Mouse (Mus musculus): ENCODE measurements around the gene Tsnax.

The Tsnax gene

GRCm38 (mm10) chr8:125077326-125077725 is 64.5 kb downstream of the Tsnax start:
- no peak for ATAC-seq (ENCODE audit: insufficient number of reproducible peaks, low FRiP score, low TSS enrichment)

- ATAC-seq (ENCODE audit: insufficient number of reproducible peaks, low FRiP score, low TSS enrichment), result peak; percentile 89
Measured at GRCm38 (mm10) chr8:125078771-125079384, 66.1 kb downstream of the Tsnax start.

DNA sequence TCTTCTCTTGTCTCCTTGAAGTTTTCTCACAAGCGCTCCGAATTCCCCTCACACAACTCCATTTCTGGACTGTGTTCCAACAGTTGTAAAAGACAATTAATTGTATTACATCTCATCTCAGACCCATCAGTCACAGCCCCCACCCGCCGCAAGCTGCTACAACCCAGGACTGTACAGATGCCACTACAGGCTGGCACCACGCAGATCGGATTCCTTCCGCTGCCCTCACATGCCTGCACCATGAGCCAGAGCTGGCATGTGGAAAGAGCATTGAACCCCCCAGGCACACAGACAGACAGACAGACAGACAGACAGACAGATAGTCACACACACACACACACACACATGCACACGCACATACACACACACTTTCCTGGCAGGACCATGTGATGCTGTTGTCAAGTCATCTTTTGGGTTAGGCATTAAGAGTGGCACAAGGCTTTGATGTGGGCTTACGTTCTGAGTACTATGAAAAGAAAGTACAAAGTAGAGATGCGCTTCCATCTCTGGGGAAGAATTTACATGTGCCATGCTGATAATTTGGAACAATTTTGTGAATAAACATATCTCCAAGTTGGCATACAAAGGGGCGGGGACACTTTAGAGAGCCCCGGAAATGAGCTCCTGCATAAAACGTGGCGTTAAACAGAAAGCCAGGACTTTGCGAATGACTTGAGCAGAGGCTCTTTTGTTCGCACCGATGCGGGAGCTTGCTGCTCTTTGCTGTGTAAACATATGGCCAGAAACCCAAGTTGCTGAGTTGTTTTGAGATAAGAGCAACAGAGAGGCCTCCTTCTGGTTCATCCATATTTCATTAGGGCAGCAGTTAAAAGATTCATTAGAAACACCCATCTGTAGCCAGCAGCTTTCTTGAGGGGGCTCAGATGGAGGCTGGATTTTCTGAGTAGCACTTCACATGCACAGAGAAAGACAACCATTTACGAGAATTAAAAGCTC is 67.9 kb downstream of the Tsnax start:
- no peak for ATAC-seq (ENCODE audit: insufficient number of reproducible peaks, low FRiP score, low TSS enrichment)

GRCm38 (mm10) chr8:125083746-125084145 is 70.9 kb downstream of the Tsnax start:
- no peak for ATAC-seq (ENCODE audit: insufficient number of reproducible peaks, low FRiP score, low TSS enrichment)

All from cerebellum, adult (tissue).